Mouse (Mus musculus) regulatory T cell (primary cell): ENCODE measurements at regions not wholly inside any gene's neighbourhood (a gene's known extent, or its start where the extent isn't known, plus 50 kb on each side); places are given as distances from the start of the nearest gene placed in this dataset.

Source experiments
- in situ Hi-C: fragments of 300-600 bp; cut with MboI, MseI; formaldehyde crosslinking; loops from one replicate; pipeline ENCODE4 v1.15.1; 2025; ENCODE audit warnings: high pct_unique_total_duplicates

DNA sequence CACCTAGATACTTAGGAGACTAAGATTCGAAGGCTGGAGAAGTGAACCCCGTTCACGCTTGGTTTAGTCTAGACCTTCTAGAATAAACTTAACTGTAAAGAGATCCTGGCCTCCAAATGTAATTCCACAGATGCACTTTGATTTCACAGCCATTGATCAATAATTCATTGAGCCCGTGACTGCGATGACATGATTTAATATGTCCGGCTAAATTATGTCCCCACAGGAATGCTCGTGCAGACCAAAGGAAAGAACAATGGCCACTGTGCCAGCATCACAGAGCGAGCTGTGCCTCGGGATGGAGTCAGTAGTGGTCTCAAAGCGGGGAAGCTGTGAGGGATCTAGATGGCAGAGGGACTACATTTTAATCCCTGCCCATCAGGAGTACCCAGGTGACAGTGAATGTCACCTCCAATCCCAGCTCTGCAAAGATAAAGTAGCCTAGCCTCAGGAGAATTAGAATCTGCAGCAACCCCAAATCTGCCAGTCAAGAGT, 256.5 kb upstream of the Id2 start:
- in situ Hi-C loops = no loop called here

DNA sequence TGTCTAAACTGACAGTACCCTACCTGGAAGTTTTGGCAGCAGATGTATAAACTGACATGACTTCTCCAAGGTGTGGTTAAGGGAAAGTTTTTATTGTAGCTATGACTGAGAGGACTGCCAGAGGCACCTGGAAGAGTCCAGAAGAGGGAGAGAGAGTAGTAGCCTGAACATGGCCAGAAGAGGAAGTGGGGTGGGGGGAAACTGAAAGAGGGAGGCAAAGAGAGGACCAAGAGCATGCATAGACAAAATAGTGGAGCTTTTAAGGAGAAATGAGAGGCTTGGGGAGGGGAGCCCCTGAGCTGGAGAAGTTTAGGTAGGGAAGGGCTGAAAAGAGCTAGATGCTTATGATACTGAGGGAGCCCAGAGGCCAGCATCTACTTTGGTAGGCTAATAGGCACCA, 255.2 kb upstream of the Id2 start:
- in situ Hi-C loops = no loop called here

DNA sequence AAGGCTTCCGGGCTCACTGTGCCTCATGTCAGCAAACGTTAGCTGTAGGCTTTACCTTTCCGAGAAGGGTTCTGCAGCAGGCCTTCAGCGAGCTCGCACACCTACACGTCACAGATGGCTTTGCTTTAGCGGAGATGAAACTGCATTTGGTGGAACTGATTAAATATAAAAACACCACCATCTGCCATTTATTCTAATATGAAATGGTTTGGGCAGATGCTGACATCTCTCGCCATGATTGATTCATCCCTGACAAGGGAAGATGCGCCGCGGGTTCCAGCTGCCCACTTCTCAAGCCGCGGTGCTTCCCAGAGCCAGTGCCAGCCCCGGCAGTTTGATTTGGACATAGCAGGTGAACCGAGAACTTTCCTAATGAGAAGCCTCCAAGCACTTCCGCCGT, 247.4 kb upstream of the Id2 start:
- in situ Hi-C loops = no loop called here

DNA sequence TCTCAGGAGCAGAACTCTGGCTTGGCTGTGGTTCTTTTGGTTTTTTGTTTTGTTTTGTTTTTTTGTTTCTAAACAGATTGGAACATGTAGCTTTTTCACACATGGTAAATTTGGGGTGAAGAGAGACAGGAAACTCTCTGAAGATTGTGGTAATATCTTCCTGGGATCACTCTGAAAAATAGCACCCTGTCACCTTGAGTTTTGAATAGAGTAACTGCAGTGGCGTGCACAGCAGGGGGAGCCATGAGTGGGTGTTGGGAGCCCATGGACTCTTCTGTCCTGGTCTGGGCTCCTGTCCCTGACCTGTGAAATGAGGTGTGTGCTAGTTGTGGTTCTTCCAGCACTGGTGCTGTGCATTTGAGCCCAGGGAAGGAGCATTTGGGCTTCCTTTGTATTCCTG, 241.8 kb upstream of the Id2 start:
- in situ Hi-C loops = no loop called here

DNA sequence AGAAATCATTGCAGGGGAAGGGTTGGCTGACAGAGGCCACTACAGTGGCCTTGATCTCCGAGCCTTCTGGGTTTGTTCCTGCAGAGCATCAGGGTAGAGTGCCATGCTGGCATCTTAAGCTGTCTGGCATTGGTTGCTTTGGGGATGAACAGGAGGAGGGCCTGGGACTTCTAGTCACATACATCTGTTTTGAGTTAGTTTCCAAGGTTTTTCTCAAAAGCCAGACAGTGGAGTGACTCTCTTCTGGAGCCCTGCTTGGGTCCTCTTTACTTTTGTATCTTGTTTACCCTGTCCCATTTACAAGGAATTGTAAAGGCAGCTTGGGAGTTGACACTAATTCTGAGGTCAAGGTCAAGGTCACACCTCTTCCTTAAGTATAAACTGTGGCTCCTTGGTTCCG, 239.0 kb upstream of the Id2 start:
- in situ Hi-C loops = no loop called here

DNA sequence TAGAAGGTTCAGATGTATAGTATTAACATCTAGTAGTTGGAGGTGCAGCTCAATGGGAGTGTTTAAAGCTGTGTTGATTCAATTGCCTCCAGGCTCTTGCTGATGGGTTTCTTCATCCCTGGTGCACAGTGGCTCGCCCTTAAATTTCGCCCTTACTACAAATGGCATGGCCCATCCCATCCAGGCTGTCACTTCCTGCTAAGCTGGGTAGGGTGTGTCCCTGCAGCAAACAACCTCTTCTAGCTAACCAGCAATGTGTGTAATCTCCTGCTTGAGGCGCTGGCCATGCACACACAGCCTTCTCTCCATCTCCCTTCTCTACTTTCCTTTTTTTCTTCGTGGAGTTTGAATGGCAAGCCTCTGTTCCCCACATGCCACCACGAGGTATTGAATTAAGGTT, 238.1 kb upstream of the Id2 start:
- in situ Hi-C loops = no loop called here

GRCm38 (mm10) chr12:25332384-25333035, 235.6 kb upstream of the Id2 start:
- in situ Hi-C loops = no loop called here

- in situ Hi-C loops = no loop called here
Measured at GRCm38 (mm10) chr12:25330004-25330708, 233.2 kb upstream of the Id2 start.

- in situ Hi-C loops = no loop called here
Measured at GRCm38 (mm10) chr12:25325901-25326300, 229.0 kb upstream of the Id2 start.

- in situ Hi-C loops = loop anchor here (25.0 kb wide), 1 partner anchor 739 kb away; no protein-coding TSS in a partner anchor
Measured at GRCm38 (mm10) chr12:25323171-25323570, 226.2 kb upstream of the Id2 start.

GRCm38 (mm10) chr12:25320262-25320767, 223.4 kb upstream of the Id2 start:
- in situ Hi-C loops = loop anchor here (25.0 kb wide), 1 partner anchor 742 kb away; no protein-coding TSS in a partner anchor

DNA sequence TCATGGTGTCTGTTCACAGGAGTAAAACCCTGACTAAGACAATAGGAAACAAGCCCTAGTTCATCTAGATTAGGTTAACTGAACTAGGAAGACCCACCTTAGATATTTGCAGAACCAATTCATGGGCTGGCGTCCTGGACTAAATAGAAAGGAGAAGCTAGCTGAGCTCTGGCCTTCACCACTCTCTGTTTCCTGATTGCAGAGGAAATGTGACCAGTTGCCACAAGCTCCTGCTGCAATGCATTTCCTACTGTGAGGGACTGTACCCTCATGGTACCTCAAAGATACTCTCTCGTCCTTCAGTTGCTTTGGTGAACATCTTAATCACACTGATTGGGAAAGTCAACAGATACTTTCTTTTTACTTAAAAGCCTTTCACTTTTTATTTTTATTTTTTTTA, 222.9 kb upstream of the Id2 start:
- in situ Hi-C loops = loop anchor here (25.0 kb wide), 1 partner anchor 742 kb away; no protein-coding TSS in a partner anchor

- in situ Hi-C loops = loop anchor here (25.0 kb wide), 1 partner anchor 744 kb away; no protein-coding TSS in a partner anchor
Measured at GRCm38 (mm10) chr12:25318072-25318671, 221.2 kb upstream of the Id2 start.

DNA sequence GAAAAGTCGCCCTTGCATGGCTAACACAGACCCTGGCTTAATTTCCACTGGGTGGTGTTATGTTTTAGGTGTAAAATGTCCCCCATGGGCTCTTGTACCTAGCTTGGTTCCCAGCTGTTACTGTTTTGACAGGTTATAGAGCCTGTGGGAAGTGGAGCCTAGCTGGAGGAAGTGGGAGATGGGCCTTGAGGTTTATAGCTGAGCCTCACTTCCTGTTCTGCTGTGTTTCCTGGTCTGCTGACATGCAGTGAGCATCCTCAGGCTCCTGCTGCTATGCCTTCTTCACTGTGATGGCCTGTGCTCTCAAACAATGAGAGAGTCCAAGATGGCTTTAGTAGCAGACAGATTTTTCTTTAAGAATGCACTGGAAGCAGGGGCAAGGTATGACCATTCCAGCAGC, 219.0 kb upstream of the Id2 start:
- in situ Hi-C loops = loop anchor here (25.0 kb wide), 1 partner anchor 746 kb away; no protein-coding TSS in a partner anchor

GRCm38 (mm10) chr12:25313212-25313611, 216.3 kb upstream of the Id2 start:
- in situ Hi-C loops = loop anchor here (25.0 kb wide), 1 partner anchor 749 kb away; no protein-coding TSS in a partner anchor

GRCm38 (mm10) chr12:25312390-25312789, 215.4 kb upstream of the Id2 start:
- in situ Hi-C loops = loop anchor here (25.0 kb wide), 1 partner anchor 750 kb away; no protein-coding TSS in a partner anchor

GRCm38 (mm10) chr12:25311728-25312127, 214.8 kb upstream of the Id2 start:
- in situ Hi-C loops = loop anchor here (25.0 kb wide), 1 partner anchor 751 kb away; no protein-coding TSS in a partner anchor

GRCm38 (mm10) chr12:25310293-25310946, 213.5 kb upstream of the Id2 start:
- in situ Hi-C loops = loop anchor here (25.0 kb wide), 1 partner anchor 752 kb away; no protein-coding TSS in a partner anchor

DNA sequence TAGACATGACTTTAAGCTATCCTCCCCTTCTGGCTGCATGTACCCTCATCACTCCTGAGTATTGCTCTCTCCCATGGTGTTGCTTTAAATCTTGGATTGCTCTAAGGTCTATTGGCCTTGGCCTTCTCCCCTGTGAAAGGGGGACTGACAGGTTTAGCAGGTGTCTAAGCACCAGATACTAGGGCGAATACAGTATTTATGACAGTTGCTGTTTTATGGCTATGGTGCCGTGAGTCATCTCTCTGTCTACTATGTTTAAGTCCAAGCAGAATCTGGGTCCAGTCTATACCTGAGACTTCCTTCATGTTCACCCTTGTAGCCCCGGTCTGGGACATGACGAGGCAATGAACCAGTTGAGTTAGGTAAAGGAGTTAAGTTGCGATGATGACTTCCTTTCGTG, 212.3 kb upstream of the Id2 start:
- in situ Hi-C loops = loop anchor here (5.0 to 25.0 kb wide), 3 partner anchors 64 to 753 kb away; no protein-coding TSS in a partner anchor

- in situ Hi-C loops = loop anchor here (5.0 to 25.0 kb wide), 3 partner anchors 61 to 756 kb away; no protein-coding TSS in a partner anchor
Measured at GRCm38 (mm10) chr12:25305764-25306653, 209.1 kb upstream of the Id2 start.
